Mouse (Mus musculus) CH12.LX (cell line): Measurements from ENCODE around the gene Cnrip1.

Experiments
- CTCF ChIP-seq, 2 experiments: IDR thresholded peaks in 1 of 2; conservative IDR thresholded peaks in 1 of 2; 2 replicates each; pipeline ENCODE4 v1.5.1; 2011 to 2012; ENCODE audit warnings: low read depth in 2 of 2, low read length in 2 of 2, improper control_type of control experiment in 1 of 2, inconsistent platforms in 1 of 2, mild to moderate bottlenecking in 1 of 2, moderate library complexity in 1 of 2
- E2F4 ChIP-seq: IDR thresholded peaks from 2 replicates; pipeline ENCODE4 v1.6.1; 2011; ENCODE audit warnings: low read depth, low read length, improper control_type of control experiment; ENCODE audit not compliant: insufficient replicate concordance
- MAFK ChIP-seq: IDR thresholded peaks from 2 replicates; pipeline ENCODE4 v1.6.1; 2011; ENCODE audit warnings: low read length, improper control_type of control experiment; ENCODE audit not compliant: insufficient replicate concordance
- MAZ ChIP-seq: IDR thresholded peaks from 2 replicates; pipeline ENCODE4 v1.6.1; 2012; ENCODE audit warnings: low read depth, mild to moderate bottlenecking, inconsistent platforms, low read length, improper control_type of control experiment, moderate library complexity
- POLR2A ChIP-seq: IDR thresholded peaks from 2 replicates; pipeline ENCODE4 v1.6.1; 2011; ENCODE audit warnings: low read depth, mild to moderate bottlenecking, improper control_type of control experiment, low read length
- UBTF ChIP-seq: IDR thresholded peaks from 2 replicates; pipeline ENCODE4 v1.6.1; 2012; ENCODE audit warnings: low read depth, mild to moderate bottlenecking, inconsistent platforms, low read length, improper control_type of control experiment, moderate library complexity
- ZNF384 ChIP-seq: IDR thresholded peaks from 2 replicates; pipeline ENCODE4 v1.6.1; 2012; ENCODE audit warnings: low read depth, low read length, improper control_type of control experiment, inconsistent platforms

DNA sequence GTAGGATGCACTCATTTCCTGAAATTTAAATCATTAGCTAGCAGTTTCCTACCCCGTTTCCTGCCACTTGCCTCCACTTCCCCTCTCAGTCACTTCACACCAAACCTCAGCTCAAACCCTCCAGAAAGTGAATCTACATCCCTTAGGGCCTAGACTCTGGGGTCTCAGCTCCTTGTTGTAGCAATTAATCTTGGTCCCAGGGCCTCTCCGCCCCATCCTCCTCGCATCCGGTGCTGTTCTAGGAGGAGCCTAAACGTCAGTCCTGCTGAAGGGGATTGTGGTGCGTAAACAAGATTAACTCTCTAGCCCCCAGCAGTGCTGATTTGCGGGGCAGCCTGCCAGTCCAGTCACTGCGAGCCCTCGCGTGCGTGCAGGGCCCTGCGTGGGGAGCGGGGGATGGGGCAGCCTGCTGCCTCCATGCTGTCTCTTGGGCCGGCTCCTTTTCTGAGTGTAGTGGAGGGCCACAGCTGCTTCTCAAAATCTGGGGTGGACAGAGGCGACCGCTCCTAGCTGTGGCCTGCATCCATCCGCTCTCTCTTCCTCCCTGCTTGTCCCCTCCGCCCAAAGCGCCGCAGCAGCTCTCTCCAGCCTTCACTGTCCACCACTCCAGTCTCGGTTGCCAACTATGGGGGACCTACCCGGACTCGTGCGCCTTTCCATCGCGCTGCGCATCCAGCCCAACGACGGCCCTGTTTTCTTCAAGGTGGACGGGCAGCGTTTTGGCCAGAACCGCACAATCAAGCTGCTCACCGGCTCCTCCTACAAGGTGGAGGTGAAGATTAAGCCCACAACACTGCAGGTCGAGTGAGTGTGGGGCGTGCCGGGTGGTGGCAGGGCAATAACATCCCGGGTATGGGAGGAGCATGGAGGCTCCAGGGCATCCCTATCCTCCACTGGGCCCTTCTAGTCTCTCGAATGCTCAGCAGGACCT lies at the start of gene Cnrip1, which contains the start of gene Plek:
- TF ChIP-seq CTCF (conservative IDR thresholded peaks at IDR 0.05 in 1 of 2, IDR thresholded peaks at IDR 0.05 in 1 of 2; ENCODE audit: low read depth in 2 of 2, low read length in 2 of 2) (no peak), POLR2A (no peak), ZNF384 (no peak), E2F4 (no peak), UBTF (no peak), MAZ (no peak), MAFK (no peak)
